Mouse (Mus musculus): ENCODE data around the gene Rarg.

The Rarg gene

DNA sequence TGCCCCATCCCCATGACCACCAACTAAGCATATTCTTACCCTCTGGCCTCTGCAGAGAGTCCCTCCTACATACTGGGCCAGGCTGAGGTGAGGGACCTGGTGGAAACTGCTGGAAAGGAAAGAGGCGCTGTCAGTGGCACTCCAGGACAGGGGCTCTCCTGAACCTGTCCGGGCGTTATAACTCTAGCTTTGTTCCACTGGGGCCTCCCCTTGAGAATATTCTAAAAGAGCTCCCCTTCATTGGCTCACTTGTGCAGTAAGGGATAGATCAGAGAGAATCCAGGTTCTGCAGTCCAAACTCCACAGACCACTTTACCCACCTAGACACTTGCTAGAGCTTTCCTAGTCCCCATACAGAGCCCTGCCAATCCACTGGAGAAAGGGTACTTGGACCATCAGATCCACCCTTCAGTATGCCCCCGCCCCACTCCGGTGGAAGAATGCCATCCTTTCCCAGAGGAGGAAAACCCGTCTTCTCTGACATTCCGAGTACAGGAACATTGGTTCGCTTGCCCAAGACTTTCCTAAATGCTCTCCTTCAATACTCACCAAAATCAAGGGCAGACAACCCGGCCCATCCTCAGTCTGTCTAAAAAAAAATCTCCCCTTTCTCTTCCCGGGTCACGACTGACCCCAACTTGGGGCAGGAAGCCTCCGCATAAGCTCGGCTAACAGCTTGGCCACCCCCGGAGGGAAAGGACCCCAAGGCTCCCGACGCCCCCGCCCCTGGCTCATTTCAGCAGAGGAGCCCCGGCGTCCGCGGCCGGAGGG is 701 bp downstream of the Rarg start:
- DNase-seq (ENCODE audit: low spot score), result no peak

- DNase-seq (ENCODE audit: low spot score), result no peak
Measured at GRCm38 (mm10) chr15:102255547-102256255, 1.6 kb downstream of the Rarg start.

GRCm38 (mm10) chr15:102250521-102250920 is 6.8 kb downstream of the Rarg start:
- no peak for DNase-seq (ENCODE audit: low spot score)

DNA sequence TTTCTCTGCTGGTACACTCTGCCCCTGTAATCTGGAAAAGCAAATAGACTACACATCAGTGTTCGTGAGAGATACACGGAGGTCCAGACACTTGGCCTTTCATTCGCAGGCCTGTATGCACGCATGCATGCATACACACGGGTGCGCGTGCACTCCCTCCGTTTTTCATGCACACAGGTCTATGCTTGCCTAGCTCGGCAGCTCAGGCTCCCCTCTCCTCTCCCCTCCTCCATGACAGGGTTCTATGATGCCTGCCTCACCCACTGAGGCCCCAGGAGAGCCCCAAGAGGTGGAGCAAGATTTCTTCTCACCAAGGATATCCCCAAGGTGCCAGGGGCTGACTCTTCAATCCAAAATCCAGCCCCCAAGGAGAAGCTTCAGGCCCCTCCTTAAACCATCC is 7.3 kb downstream of the Rarg start:
- no peak for DNase-seq (ENCODE audit: low spot score)

DNA sequence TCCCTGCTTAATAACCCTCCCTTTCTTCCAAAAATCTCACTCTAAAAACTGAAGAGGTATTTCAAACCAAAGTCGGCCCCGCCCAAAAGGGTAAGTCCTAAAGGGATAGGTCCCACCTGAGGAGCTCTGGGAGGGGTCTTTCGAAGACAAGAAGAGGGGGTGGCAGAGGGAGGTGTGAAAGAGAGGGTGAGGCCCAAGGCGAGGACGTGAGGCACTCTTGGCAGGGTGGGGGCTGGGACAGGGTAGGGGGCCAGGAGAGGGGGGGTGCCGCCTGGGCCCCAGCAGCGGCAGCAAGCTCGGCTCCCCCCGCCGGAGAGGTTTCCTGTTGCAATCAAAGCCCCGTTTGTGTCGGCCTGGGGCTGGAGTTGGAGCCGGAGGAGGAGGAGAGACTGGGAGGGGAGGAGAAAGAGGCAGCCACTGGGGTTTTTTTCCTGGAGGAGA is 8.0 kb downstream of the Rarg start:
- DNase-seq (ENCODE audit: low spot score), result peak; percentile 60

DNA sequence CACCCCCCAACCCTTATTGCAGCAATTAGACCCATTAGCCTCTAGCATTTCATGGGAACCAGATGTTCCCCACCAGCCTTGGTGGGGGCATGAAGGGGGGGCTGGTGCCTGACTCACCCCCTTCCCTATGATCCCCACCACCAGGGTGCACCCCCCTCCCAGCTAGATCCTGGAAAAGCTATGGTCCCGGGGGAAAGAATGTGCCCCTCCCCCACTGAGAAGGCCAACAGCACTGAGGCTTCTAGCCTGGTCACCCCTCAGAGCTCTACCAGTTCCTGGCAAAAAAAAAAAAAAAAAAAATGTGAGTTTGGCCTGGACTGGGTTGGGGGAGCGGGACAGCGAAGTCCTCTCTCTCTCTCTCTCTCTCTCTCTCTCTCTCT is 8.5 kb downstream of the Rarg start:
- peak; percentile 58 for DNase-seq (ENCODE audit: low spot score)

- DNase-seq (ENCODE audit: low spot score), result peak; percentile 76
Measured at GRCm38 (mm10) chr15:102248131-102248811, 9.0 kb downstream of the Rarg start.

DNA sequence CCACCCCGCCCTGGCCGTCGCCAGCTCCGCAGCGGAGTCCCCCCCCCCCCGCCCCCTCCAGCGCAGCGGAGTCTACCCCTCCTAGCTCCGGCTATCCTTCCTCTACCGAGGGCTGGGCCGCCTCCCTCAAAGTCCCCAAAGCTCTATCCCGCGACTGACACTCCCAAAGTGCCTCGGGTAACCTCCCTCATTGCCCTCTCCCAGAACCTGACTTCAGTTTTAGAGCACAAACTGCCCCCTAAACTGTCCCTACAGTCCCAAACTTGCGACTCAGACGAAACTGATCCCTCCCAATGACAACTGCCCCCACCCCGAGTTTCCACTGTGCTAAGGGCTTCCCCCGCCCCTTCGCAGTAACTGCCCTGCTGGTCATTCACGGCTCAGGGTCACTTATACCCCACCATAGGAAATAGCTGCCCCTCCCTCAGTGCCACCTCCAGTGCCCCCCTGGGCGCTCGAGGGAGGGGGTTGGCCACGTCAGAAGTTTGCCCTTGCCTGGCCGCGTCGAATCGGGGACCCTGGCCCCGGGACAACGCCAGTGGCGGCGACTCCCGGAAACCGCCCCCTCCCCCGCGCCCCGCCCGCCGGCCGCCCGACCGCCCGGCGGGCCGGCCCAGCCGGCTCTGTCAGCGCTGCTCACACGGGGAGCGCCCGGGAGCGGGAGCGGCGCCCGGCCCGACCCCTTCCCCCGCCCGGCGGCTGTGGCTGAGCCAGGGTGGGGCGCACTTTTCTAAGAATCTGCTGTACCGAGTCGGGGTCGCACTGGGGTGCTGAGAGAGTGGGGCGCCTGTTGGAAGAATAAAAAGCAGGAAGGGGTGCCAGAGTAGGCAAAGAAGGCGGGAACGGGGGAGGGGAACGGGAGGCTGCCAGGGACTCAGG is 9.8 kb downstream of the Rarg start:
- peak; percentile 70 for DNase-seq (ENCODE audit: low spot score)

DNA sequence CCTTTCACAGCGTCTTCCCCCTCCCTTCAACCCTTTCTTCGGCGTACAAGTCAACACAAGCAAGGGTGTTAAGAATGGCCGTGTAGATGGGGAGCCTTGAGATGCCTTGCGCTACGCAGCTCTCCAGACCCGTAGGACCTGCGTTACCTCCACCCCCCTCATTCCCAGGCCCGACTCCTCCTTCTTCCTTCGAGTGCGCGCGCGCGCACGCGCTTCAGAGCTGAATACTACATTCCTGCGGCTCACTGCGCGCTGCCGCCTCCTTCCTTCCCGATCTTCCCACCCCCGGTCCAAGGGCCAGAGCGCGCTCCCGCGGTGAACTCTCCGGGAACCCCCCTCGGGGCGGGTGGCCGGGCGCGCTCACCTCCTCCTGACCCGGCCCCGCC is 10.5 kb downstream of the Rarg start:
- DNase-seq (ENCODE audit: low spot score), result peak; percentile 97

GRCm38 (mm10) chr15:102245891-102246741 is 11.2 kb downstream of the Rarg start:
- DNase-seq (ENCODE audit: low spot score), result peak; percentile 82

DNA sequence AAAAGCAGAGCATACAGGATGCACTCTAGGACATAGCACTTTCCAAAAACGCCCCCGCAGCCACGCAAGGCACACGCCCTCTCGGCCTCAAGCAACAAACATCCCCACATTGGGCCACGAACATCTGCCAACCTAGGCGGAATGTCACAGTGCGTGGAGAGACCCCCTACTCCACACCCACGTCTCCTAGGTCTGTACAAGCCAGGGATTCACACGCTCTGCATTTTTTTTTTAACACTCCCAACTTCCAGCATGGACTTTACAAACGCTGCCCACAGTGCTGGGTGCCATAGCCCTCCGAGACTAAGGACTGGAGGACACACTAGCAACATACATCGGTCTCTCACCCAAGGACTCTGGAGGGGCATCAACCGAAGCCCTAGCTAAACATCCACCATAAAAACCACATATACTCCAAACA is 11.8 kb downstream of the Rarg start:
- no peak for DNase-seq (ENCODE audit: low spot score)

- DNase-seq (ENCODE audit: low spot score), result no peak
Measured at GRCm38 (mm10) chr15:102244306-102245191, 12.8 kb downstream of the Rarg start.

- DNase-seq (ENCODE audit: low spot score), result peak; percentile 43
Measured at GRCm38 (mm10) chr15:102243229-102244190, 13.8 kb downstream of the Rarg start.

GRCm38 (mm10) chr15:102242404-102243228 is 14.7 kb downstream of the Rarg start:
- no peak for DNase-seq (ENCODE audit: low spot score)

DNA sequence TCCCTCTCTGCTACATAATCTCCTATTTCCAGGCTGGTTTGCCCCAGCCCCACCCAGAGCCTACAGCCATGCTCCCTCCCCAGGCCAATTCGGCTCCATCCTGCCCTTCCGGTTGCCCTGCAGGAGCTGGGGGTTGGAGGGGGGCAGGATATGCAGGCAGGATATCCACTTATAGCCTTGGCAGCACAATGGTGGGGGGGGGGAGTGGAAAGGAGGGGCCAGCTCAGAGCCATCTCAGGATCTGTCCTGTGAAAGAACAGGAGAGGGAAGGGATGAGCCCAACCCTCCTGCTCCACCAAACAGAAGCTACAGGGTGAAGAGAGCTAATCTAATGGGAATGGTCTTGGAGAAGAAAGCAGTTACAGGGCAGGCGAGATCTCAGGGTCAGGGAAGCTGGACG is 16.7 kb downstream of the Rarg start:
- DNase-seq (ENCODE audit: low spot score), result no peak

GRCm38 (mm10) chr15:102239851-102240250 is 17.5 kb downstream of the Rarg start:
- no peak for DNase-seq (ENCODE audit: low spot score)

- peak; percentile 88 for DNase-seq (ENCODE audit: low spot score)
Measured at GRCm38 (mm10) chr15:102239260-102239590, 18.1 kb downstream of the Rarg start.
